Mouse (Mus musculus): ENCODE measurements around the gene Foxp1. TPM values are rescaled to one million over a fixed set of nuclear protein-coding genes. Genes with fewer than 3 reads are reported as not detected.

Foxp1 gene
- polyA plus RNA-seq, 1 experiment from 2014 or later: 52.4 TPM

GRCm38 (mm10) chr6:99019266-99019665 lies 503.3 kb downstream of the Foxp1 start:
- Histone ChIP-seq H3K4me1 (ENCODE audit: control insufficient read depth, insufficient read depth, low read length) (peaks cover 18% of the 10 kb centered on the region), H3K4me2 (ENCODE audit: low read depth, low read length) (0 out of 2 replicates have a peak overlapping the region, but pooled peaks have one; percentile 4), H3K36me3 (ENCODE audit: control insufficient read depth, insufficient read depth, low read length) (no peaks in the 10 kb centered on the region), H3K27me3 (ENCODE audit: control insufficient read depth, insufficient read depth, low read length) (no peaks in the 10 kb centered on the region; the same call in 1 of the 2 replicates), H3K27ac (ENCODE audit: low read depth, low read length) (no peak overlapping the region), H3K4me3 (ENCODE audit: low read depth, low read length) (no peak overlapping the region), H3K9me3 (ENCODE audit: control insufficient read depth, low read length) (no peaks in the 10 kb centered on the region), H3K9ac (replicated peaks; ENCODE audit: low read depth, low read length) (no peak overlapping the region)
- peak; percentile 80 for ATAC-seq (ENCODE audit: low read depth)
- WGBS: 4% methylated on average over 9 of the region's 9 CpGs

GRCm38 (mm10) chr6:99013866-99014502 lies 508.5 kb downstream of the Foxp1 start:
- Histone ChIP-seq H3K4me1 (ENCODE audit: control insufficient read depth, insufficient read depth, low read length) (peaks cover 27% of the 10 kb centered on the region), H3K36me3 (ENCODE audit: control insufficient read depth, insufficient read depth, low read length) (no peaks in the 10 kb centered on the region), H3K4me2 (ENCODE audit: low read depth, low read length) (no peak overlapping the region), H3K9ac (replicated peaks; ENCODE audit: low read depth, low read length) (no peak overlapping the region), H3K27me3 (ENCODE audit: control insufficient read depth, insufficient read depth, low read length) (no peaks in the 10 kb centered on the region; the same call in 1 of the 2 replicates), H3K27ac (ENCODE audit: low read depth, low read length) (no peak overlapping the region; the same call in 1 of the 2 replicates), H3K9me3 (ENCODE audit: control insufficient read depth, low read length) (no peaks in the 10 kb centered on the region), H3K4me3 (ENCODE audit: low read depth, low read length) (no peak overlapping the region)
- peak; percentile 62; the same call in 1 of the 2 replicates for ATAC-seq (ENCODE audit: low read depth)
- WGBS: 12% methylated on average over 16 of the region's 16 CpGs

- no peak overlapping the region for H3K9ac ChIP-seq (replicated peaks; ENCODE audit: low read depth, low read length)
- H3K9me3 ChIP-seq (ENCODE audit: control insufficient read depth, low read length): no peaks in the 10 kb centered on the region
- H3K4me2 ChIP-seq (ENCODE audit: low read depth, low read length): peak overlapping the region; percentile 23; the same call in 1 of the 2 replicates
- H3K4me1 ChIP-seq (ENCODE audit: control insufficient read depth, insufficient read depth, low read length): peaks cover 27% of the 10 kb centered on the region
- H3K27me3 ChIP-seq (ENCODE audit: control insufficient read depth, insufficient read depth, low read length): no peaks in the 10 kb centered on the region
- H3K36me3 ChIP-seq (ENCODE audit: control insufficient read depth, insufficient read depth, low read length): no peaks in the 10 kb centered on the region
- 10% methylated on average over 14 of the region's 14 CpGs for WGBS
- no peak overlapping the region for H3K4me3 ChIP-seq (ENCODE audit: low read depth, low read length)
- no peak overlapping the region for H3K27ac ChIP-seq (ENCODE audit: low read depth, low read length)
- 0 out of 2 replicates have a peak, but pooled peaks have one; percentile 54 for ATAC-seq (ENCODE audit: low read depth)
Observed at GRCm38 (mm10) chr6:99013119-99013865, 509.2 kb downstream of the Foxp1 start.

GRCm38 (mm10) chr6:99011895-99012584 lies 510.5 kb downstream of the Foxp1 start:
- ATAC-seq (ENCODE audit: low read depth): no peak
- 59% methylated on average over 8 of the region's 8 CpGs for WGBS
- Histone ChIP-seq H3K4me3 (ENCODE audit: low read depth, low read length) (no peak overlapping the region), H3K4me1 (ENCODE audit: control insufficient read depth, insufficient read depth, low read length) (peaks cover 27% of the 10 kb centered on the region), H3K36me3 (ENCODE audit: control insufficient read depth, insufficient read depth, low read length) (no peaks in the 10 kb centered on the region), H3K9me3 (ENCODE audit: control insufficient read depth, low read length) (no peaks in the 10 kb centered on the region), H3K27ac (ENCODE audit: low read depth, low read length) (no peak overlapping the region), H3K4me2 (ENCODE audit: low read depth, low read length) (no peak overlapping the region), H3K27me3 (ENCODE audit: control insufficient read depth, insufficient read depth, low read length) (no peaks in the 10 kb centered on the region), H3K9ac (replicated peaks; ENCODE audit: low read depth, low read length) (no peak overlapping the region)

GRCm38 (mm10) chr6:99009771-99010170 lies 512.8 kb downstream of the Foxp1 start:
- Histone ChIP-seq H3K27me3 (ENCODE audit: control insufficient read depth, insufficient read depth, low read length) (no peaks in the 10 kb centered on the region), H3K4me3 (ENCODE audit: low read depth, low read length) (no peak overlapping the region), H3K36me3 (ENCODE audit: control insufficient read depth, insufficient read depth, low read length) (no peaks in the 10 kb centered on the region), H3K9ac (replicated peaks; ENCODE audit: low read depth, low read length) (no peak overlapping the region), H3K27ac (ENCODE audit: low read depth, low read length) (no peak overlapping the region), H3K9me3 (ENCODE audit: control insufficient read depth, low read length) (no peaks in the 10 kb centered on the region), H3K4me1 (ENCODE audit: control insufficient read depth, insufficient read depth, low read length) (peaks cover 23% of the 10 kb centered on the region), H3K4me2 (ENCODE audit: low read depth, low read length) (no peak overlapping the region)
- 40% methylated on average over 9 of the region's 10 CpGs for WGBS
- no peak for ATAC-seq (ENCODE audit: low read depth)

- no peak overlapping the region for H3K4me2 ChIP-seq (ENCODE audit: low read depth, low read length)
- no peak overlapping the region for H3K9ac ChIP-seq (replicated peaks; ENCODE audit: low read depth, low read length)
- no peaks in the 10 kb centered on the region for H3K27me3 ChIP-seq (ENCODE audit: control insufficient read depth, insufficient read depth, low read length)
- peaks cover 12% of the 10 kb centered on the region for H3K4me1 ChIP-seq (ENCODE audit: control insufficient read depth, insufficient read depth, low read length)
- no peak for ATAC-seq (ENCODE audit: low read depth)
- H3K27ac ChIP-seq (ENCODE audit: low read depth, low read length): no peak overlapping the region
- no peaks in the 10 kb centered on the region for H3K9me3 ChIP-seq (ENCODE audit: control insufficient read depth, low read length)
- 100% methylated on average over 1 of the region's 1 CpGs for WGBS
- no peaks in the 10 kb centered on the region for H3K36me3 ChIP-seq (ENCODE audit: control insufficient read depth, insufficient read depth, low read length)
- no peak overlapping the region for H3K4me3 ChIP-seq (ENCODE audit: low read depth, low read length)
Observed at GRCm38 (mm10) chr6:99008565-99008964, 514.0 kb downstream of the Foxp1 start.

- no peak for ATAC-seq (ENCODE audit: low read depth)
- no peak overlapping the region for H3K4me2 ChIP-seq (ENCODE audit: low read depth, low read length)
- H3K9me3 ChIP-seq (ENCODE audit: control insufficient read depth, low read length): no peaks in the 10 kb centered on the region
- no peaks in the 10 kb centered on the region for H3K27me3 ChIP-seq (ENCODE audit: control insufficient read depth, insufficient read depth, low read length)
- no peak overlapping the region for H3K9ac ChIP-seq (replicated peaks; ENCODE audit: low read depth, low read length)
- no peaks in the 10 kb centered on the region for H3K36me3 ChIP-seq (ENCODE audit: control insufficient read depth, insufficient read depth, low read length)
- 51% methylated on average over 6 of the region's 6 CpGs for WGBS
- H3K4me1 ChIP-seq (ENCODE audit: control insufficient read depth, insufficient read depth, low read length): peaks cover 1% of the 10 kb centered on the region; the same call in 1 of the 2 replicates
- no peak overlapping the region for H3K4me3 ChIP-seq (ENCODE audit: low read depth, low read length)
- H3K27ac ChIP-seq (ENCODE audit: low read depth, low read length): no peak overlapping the region
Observed at GRCm38 (mm10) chr6:99007542-99007941, 515.0 kb downstream of the Foxp1 start.

GRCm38 (mm10) chr6:99004255-99004997 lies 518.1 kb downstream of the Foxp1 start:
- Histone ChIP-seq H3K9ac (replicated peaks; ENCODE audit: low read depth, low read length) (no peak overlapping the region), H3K36me3 (ENCODE audit: control insufficient read depth, insufficient read depth, low read length) (no peaks in the 10 kb centered on the region), H3K4me3 (ENCODE audit: low read depth, low read length) (no peak overlapping the region), H3K27ac (ENCODE audit: low read depth, low read length) (no peak overlapping the region), H3K4me1 (ENCODE audit: control insufficient read depth, insufficient read depth, low read length) (peaks cover 2% of the 10 kb centered on the region), H3K9me3 (ENCODE audit: control insufficient read depth, low read length) (no peaks in the 10 kb centered on the region), H3K4me2 (ENCODE audit: low read depth, low read length) (no peak overlapping the region), H3K27me3 (ENCODE audit: control insufficient read depth, insufficient read depth, low read length) (no peaks in the 10 kb centered on the region)
- 45% methylated on average over 12 of the region's 12 CpGs for WGBS
- ATAC-seq (ENCODE audit: low read depth): no peak
